Mouse (Mus musculus) intestine, embryonic 14.5 days (tissue): ENCODE measurements around the gene Hoxb8. TPM values are rescaled to one million over a fixed set of nuclear protein-coding genes. Genes with fewer than 3 reads are reported as not detected.
A peak's percentile ranks its signal among the peaks of the same experiment; 100 is the strongest.

Experiments used
- ATAC-seq: fragments of 200-750 bp; cut with Nextera tagmentation; replicated peaks from 2 replicates; pipeline ENCODE4 v1.8.0; 2017; ENCODE audit warnings: low read depth, moderate number of reproducible peaks, moderate TSS enrichment, moderate library complexity; ENCODE audit not compliant: low FRiP score, low TSS enrichment
- DNase-seq: peaks from one replicate; pipeline ENCODE4 v3.0.0-alpha.2; 2018; ENCODE audit warnings: low spot score
- H3K27ac ChIP-seq: fragments of 300-500 bp; sonication (generic); 2 replicates; pipeline ENCODE4 v1.5.1; 2014; ENCODE audit warnings: low read depth, mild to moderate bottlenecking, control low read depth
- H3K27me3 ChIP-seq: fragments of 300-500 bp; sonication (generic); replicated peaks from 2 replicates; pipeline ENCODE4 v1.6.1; 2014; ENCODE audit warnings: low read length, control low read depth; ENCODE audit not compliant: control insufficient read depth, insufficient read depth
- H3K36me3 ChIP-seq: fragments of 300-500 bp; sonication (generic); 2 replicates; pipeline ENCODE4 v1.6.1; 2014; ENCODE audit warnings: low read length, control low read depth; ENCODE audit not compliant: control insufficient read depth, insufficient read depth
- H3K4me1 ChIP-seq: fragments of 300-500 bp; sonication (generic); replicated peaks from 2 replicates; pipeline ENCODE4 v1.6.1; 2014; ENCODE audit warnings: low read length, control low read depth, mixed read lengths; ENCODE audit not compliant: control insufficient read depth, insufficient read depth
- H3K4me2 ChIP-seq: fragments of 300-500 bp; sonication (generic); 2 replicates; pipeline ENCODE4 v1.6.1; 2014; ENCODE audit warnings: low read length
- H3K4me3 ChIP-seq: fragments of 300-500 bp; sonication (generic); 2 replicates; pipeline ENCODE4 v1.5.1; 2014; ENCODE audit warnings: low read depth, low read length, control low read depth, mixed read lengths
- H3K9ac ChIP-seq: fragments of 300-500 bp; sonication (generic); 2 replicates; pipeline ENCODE4 v1.6.1; 2014; ENCODE audit warnings: mild to moderate bottlenecking, low read length
- H3K9me3 ChIP-seq: fragments of 300-500 bp; sonication (generic); 2 replicates; pipeline ENCODE4 v1.6.1; 2016; ENCODE audit warnings: low read length, control low read depth; ENCODE audit not compliant: control insufficient read depth
- whole genome bisulfite sequencing: fragments of 180-500 bp; shearing (Covaris S2); extraction: QIAGEN DNeasy Blood & Tissue Kit; methylation state at CpG from one replicate; pipeline ENCODE4 v1.1.7; 2014; 5-methylcytosine and 5-hydroxymethylcytosine counted together
- polyA plus RNA-seq: library from polyadenylated mRNA; unstranded; fragments of >200 nt; fragmentation: Nextera tagmentation; extraction: Ambion mirVana; gene quantifications from 2 replicates; pipeline ENCODE4 v1.2.1, GENCODE M21; 2014

The Hoxb8 gene
- polyA plus RNA-seq, 1 experiment from 2014 or later, result 1.7 TPM

GRCm38 (mm10) chr11:96324965-96325364 lies 43.3 kb downstream of the Hoxb8 start:
- DNase-seq (peak; percentile 70), ATAC-seq (no peak)
- H3K9ac ChIP-seq, result peak overlapping the region; percentile 96
- peak overlapping the region; percentile 69 for H3K4me3 ChIP-seq
- 19% methylated on average over 8 of the region's 8 CpGs for WGBS
- no peaks in the 10 kb centered on the region for H3K27me3 ChIP-seq
- H3K4me2 ChIP-seq, result peak overlapping the region; percentile 89
- peak overlapping the region; percentile 99 for H3K27ac ChIP-seq
- H3K4me1 ChIP-seq, result peaks cover 38% of the 10 kb centered on the region
- peaks cover 16% of the 10 kb centered on the region; the same call in 1 of the 2 replicates for H3K36me3 ChIP-seq
- no peaks in the 10 kb centered on the region for H3K9me3 ChIP-seq

DNA sequence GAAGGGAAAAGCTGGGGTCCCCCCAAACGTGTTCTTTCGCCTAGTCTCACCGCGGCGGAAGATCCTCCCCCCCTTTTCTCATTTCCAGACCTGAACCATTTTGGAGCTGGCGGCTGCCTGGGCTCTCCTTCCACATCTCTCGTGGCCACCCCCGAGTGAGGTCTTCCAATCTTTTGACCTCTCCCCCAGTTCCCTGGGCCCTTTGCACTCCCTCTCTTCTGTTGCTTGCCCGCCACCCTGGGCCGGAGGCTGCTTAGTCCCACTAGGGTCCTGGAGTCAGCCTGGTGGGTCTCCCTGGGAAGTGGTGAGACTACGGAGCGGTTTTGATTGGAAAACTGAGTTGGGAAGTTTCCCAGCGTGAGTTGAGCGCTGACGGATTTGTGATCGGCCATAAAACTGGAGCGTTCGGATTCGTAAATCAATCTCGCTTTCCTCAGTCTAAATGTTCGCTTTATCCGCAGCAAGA lies 44.1 kb downstream of the Hoxb8 start:
- H3K4me2 ChIP-seq, result peak overlapping the region; percentile 89
- ATAC-seq (no peak), DNase-seq (peak; percentile 83)
- peaks cover 18% of the 10 kb centered on the region; the same call in 1 of the 2 replicates for H3K36me3 ChIP-seq
- H3K9ac ChIP-seq, result peak overlapping the region; percentile 96
- H3K27ac ChIP-seq, result peak overlapping the region; percentile 99
- WGBS, result 12% methylated on average over 22 of the region's 22 CpGs
- peak overlapping the region; percentile 69 for H3K4me3 ChIP-seq
- no peaks in the 10 kb centered on the region for H3K9me3 ChIP-seq
- no peaks in the 10 kb centered on the region for H3K27me3 ChIP-seq
- H3K4me1 ChIP-seq, result peaks cover 46% of the 10 kb centered on the region

- 23% methylated on average over 12 of the region's 12 CpGs for WGBS
- Histone ChIP-seq H3K9me3 (no peaks in the 10 kb centered on the region), H3K4me3 (peak overlapping the region; percentile 69), H3K4me2 (peak overlapping the region; percentile 89), H3K9ac (peak overlapping the region; percentile 96), H3K4me1 (peaks cover 54% of the 10 kb centered on the region), H3K27ac (peak overlapping the region; percentile 99), H3K27me3 (no peaks in the 10 kb centered on the region), H3K36me3 (peaks cover 14% of the 10 kb centered on the region; the same call in 1 of the 2 replicates)
- no peak for ATAC-seq
- peak; percentile 72 for DNase-seq
These were observed 45.0 kb downstream of the Hoxb8 start for GRCm38 (mm10) chr11:96326705-96327104.

DNA sequence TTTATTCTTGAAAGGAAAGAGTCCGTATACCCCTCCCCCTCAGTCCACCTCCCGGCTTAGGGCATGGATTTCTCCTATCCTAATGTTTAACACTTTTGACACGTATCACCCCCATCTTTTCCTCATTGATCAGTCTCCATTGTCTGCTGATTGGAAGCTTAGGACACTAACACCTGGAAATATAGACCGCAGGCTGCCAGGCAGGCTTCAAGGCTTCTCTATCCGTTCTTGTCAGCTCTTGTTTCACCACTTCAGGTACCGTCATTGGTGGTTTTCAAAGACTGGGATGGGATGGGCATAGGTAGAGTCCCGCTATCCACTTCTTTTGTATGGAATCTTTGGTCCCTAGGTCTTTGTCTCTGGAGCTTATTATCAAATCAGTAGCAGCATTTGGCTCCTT lies 45.4 kb downstream of the Hoxb8 start:
- ATAC-seq (no peak), DNase-seq (peak; percentile 73)
- Histone ChIP-seq H3K4me2 (peak overlapping the region; percentile 89), H3K4me1 (peaks cover 57% of the 10 kb centered on the region), H3K27me3 (no peaks in the 10 kb centered on the region), H3K4me3 (peak overlapping the region; percentile 69), H3K9ac (peak overlapping the region; percentile 96), H3K9me3 (no peaks in the 10 kb centered on the region), H3K27ac (peak overlapping the region; percentile 99), H3K36me3 (peaks cover 14% of the 10 kb centered on the region; the same call in 1 of the 2 replicates)
- WGBS, result 25% methylated on average over 7 of the region's 7 CpGs

- H3K27ac ChIP-seq, result peak overlapping the region; percentile 99
- H3K27me3 ChIP-seq, result no peaks in the 10 kb centered on the region
- H3K36me3 ChIP-seq, result peaks cover 14% of the 10 kb centered on the region; the same call in 1 of the 2 replicates
- H3K4me1 ChIP-seq, result peaks cover 51% of the 10 kb centered on the region
- H3K9me3 ChIP-seq, result no peaks in the 10 kb centered on the region
- 32% methylated on average over 5 of the region's 5 CpGs for WGBS
- H3K4me3 ChIP-seq, result peak overlapping the region; percentile 69
- ATAC-seq (no peak), DNase-seq (peak; percentile 65)
- H3K4me2 ChIP-seq, result peak overlapping the region; percentile 89
- H3K9ac ChIP-seq, result peak overlapping the region; percentile 96
These were observed 46.0 kb downstream of the Hoxb8 start for GRCm38 (mm10) chr11:96327750-96328149.

DNA sequence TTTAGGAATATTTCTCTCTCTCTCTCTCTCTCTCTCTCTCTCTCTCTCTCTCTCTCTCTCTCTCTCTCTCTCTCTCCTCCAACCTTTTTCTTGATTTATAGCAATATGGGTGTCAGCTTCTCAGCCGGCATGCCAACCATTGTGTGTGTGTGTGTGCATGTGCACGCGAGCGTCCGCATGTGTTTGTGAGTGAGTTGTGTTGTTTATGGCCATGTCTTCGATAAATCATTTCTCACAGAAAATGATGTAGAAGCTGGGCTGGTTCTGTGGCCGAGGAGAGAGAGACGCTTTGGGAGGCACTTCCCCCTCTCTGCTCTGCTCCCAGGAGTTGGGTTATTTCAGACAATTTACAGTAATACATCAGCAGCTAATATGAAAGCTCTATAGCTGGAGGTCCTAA lies 46.9 kb downstream of the Hoxb8 start:
- H3K4me2 ChIP-seq, result peak overlapping the region; percentile 89
- DNase-seq (peak; percentile 63), ATAC-seq (no peak)
- H3K9me3 ChIP-seq, result no peaks in the 10 kb centered on the region
- WGBS, result 16% methylated on average over 8 of the region's 8 CpGs
- H3K4me1 ChIP-seq, result peaks cover 54% of the 10 kb centered on the region
- peak overlapping the region; percentile 99 for H3K27ac ChIP-seq
- peak overlapping the region; percentile 96 for H3K9ac ChIP-seq
- peaks cover 10% of the 10 kb centered on the region; the same call in 1 of the 2 replicates for H3K36me3 ChIP-seq
- H3K27me3 ChIP-seq, result no peaks in the 10 kb centered on the region
- H3K4me3 ChIP-seq, result peak overlapping the region; percentile 25

DNA sequence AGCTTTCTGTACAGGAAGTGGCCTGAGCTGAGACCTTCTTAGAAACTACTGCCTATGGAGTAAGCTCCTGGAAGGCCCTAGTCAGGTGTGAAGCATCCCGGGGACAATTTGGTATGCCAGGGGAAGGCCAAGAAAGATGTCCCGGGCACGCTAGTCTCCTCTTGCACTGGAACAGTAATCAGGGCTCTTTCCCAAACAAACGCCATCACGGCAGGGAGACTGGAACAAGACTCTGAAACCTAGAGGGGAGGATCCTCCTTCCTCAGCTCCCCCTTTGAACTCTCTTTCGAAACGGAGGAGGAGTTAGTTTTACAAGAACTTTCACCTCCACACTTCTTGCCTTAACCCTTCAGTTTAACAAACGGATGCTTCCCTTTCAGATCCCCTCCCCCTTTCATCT lies 50.4 kb downstream of the Hoxb8 start:
- Histone ChIP-seq H3K9me3 (no peaks in the 10 kb centered on the region), H3K9ac (peak overlapping the region; percentile 83), H3K4me2 (peak overlapping the region; percentile 89), H3K36me3 (peaks cover 10% of the 10 kb centered on the region; the same call in 1 of the 2 replicates), H3K27ac (peak overlapping the region; percentile 99), H3K4me3 (peak overlapping the region; percentile 43), H3K27me3 (no peaks in the 10 kb centered on the region), H3K4me1 (peaks cover 79% of the 10 kb centered on the region)
- DNase-seq (peak; percentile 82), ATAC-seq (no peak)
- 9% methylated on average over 8 of the region's 8 CpGs for WGBS

DNA sequence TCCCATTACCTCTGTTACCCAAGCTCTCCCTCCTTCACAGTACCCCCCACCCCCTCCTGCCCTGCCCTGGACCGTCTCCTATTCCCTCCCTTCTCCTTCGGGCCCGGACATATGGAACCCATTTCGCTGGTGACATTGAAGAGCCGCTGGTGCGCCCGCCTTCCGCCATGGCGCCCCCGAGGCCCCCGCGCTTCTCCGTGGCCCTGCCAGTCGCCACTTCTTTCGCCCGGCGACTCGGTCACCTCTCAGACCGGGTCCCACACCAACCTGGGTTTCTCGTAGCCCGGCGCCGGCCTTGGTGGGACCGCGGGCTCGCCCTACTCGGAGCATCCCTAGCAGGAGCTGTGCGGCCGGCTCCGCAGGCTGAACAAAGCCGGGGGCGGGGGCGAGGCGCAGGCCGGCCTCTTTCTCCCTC lies 50.9 kb downstream of the Hoxb8 start:
- H3K27ac ChIP-seq, result peak overlapping the region; percentile 99
- WGBS, result 3% methylated on average over 35 of the region's 35 CpGs
- no peaks in the 10 kb centered on the region for H3K27me3 ChIP-seq
- no peaks in the 10 kb centered on the region for H3K9me3 ChIP-seq
- H3K4me3 ChIP-seq, result peak overlapping the region; percentile 43
- ATAC-seq, result no peak
- peaks cover 10% of the 10 kb centered on the region; the same call in 1 of the 2 replicates for H3K36me3 ChIP-seq
- H3K4me2 ChIP-seq, result peak overlapping the region; percentile 89
- H3K9ac ChIP-seq, result peak overlapping the region; percentile 83
- peaks cover 79% of the 10 kb centered on the region for H3K4me1 ChIP-seq
- DNase-seq, result peak; percentile 74
